Mouse (Mus musculus) small intestine, adult 2 months (tissue): Measurements from ENCODE around the gene Mipep.

Experiments
- CTCF ChIP-seq: fragments of 200-500 bp; IDR thresholded peaks from 2 replicates; pipeline ENCODE4 v1.5.1; 2012; ENCODE audit warnings: low read depth, mild to moderate bottlenecking, control low read depth, inconsistent platforms, low read length, moderate library complexity, mixed read lengths; ENCODE audit not compliant: insufficient replicate concordance, insufficient read length; ENCODE audit errors: extremely low read depth
- POLR2A ChIP-seq: fragments of 200-500 bp; IDR thresholded peaks from 2 replicates; pipeline ENCODE4 v1.6.1; 2012; ENCODE audit warnings: low read depth, mild to moderate bottlenecking, control low read depth, inconsistent platforms, low read length, moderate library complexity

- TF ChIP-seq CTCF (no peak), POLR2A (no peak)
These were observed 52.3 kb downstream of the Mipep start for GRCm38 (mm10) chr14:60836709-60837108.
